Mouse (Mus musculus): ENCODE measurements at regions not wholly inside any gene's neighbourhood (a gene's known extent, or its start where the extent isn't known, plus 50 kb on each side); places are given as distances from the start of the nearest gene placed in this dataset.

DNA sequence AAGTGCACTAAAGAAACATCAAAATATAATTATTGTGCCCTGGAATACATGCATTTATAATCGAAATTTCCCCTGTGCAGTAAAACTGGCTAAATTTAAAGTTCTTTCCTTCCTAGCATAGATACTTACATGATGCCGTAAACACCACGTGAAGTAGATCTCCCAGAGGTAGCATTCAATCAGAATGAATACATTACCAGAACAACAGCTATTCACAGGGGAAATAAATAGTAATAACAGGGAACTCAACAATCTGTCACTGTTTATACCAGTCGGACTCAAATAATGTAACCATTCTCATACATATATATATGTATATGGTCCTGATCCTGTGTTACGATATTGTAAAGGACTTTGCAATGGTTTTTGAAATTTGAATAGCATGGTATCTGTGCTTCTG lies 1761.5 kb upstream of the Pcdh20 start:
- TF ChIP-seq CTCF (IDR thresholded peaks at IDR 0.05) (no peak), EP300 (IDR thresholded peaks at IDR 0.05) (no peak)

Measured in lung, postnatal 0 days (tissue).